Comparison of ENCODE assay signal across 13 mouse cellular contexts in the genomic region with DNA sequence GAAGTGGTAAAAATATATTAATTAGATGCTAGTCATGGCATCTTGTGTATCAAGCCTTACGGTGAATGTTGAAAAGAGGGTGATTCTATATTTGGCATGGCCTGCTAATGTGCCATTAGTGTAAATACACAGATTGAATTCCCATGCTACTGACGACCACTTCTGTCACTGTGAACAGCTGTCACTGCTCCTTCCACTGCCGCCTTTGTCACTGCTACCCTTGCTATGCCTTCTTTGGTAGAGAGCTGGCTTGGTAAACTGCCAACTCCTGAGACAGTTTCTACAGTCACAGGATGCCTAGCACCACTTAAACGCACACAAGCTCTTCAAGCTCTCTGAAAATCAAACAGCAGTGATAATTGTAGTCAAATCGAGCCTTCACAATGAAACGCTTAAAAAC.
DNase-seq lines count a peak whose midpoint lies in the region; ATAC-seq lines count a peak whose summit lies in the region.
"Had no signal": no experiment of that assay in that cellular context is flagged by ENCODE, and none has a peak within 500 bp of the region (broad histone marks: within the 10 kb centered on the region; RNA-seq: fewer than 3 reads in every experiment).

No protein-coding gene starts in this region.

- H3K27me3 ChIP-seq in heart, embryonic 12.5 days (replicated peaks), result no peaks in the 10 kb centered on the region
- H3K27me3 ChIP-seq in forebrain, embryonic 16.5 days (replicated peaks; ENCODE audit: control insufficient read depth, insufficient read depth, low read length), result peaks cover 3% of the 10 kb centered on the region; the same call in 1 of the 2 replicates

- no peaks in the 10 kb centered on the region for H3K9me3 ChIP-seq in heart, embryonic 12.5 days (replicated peaks)
- H3K9me3 ChIP-seq in forebrain, embryonic 16.5 days (ENCODE audit: control insufficient read depth, low read length), result no peaks in the 10 kb centered on the region

- intact Hi-C loops in heart, postnatal 25 days (cut with DNase I), result no loop called here

- H3K4me2 ChIP-seq in heart, embryonic 12.5 days, result no peak overlapping the region
- H3K4me2 ChIP-seq in forebrain, embryonic 16.5 days (ENCODE audit: low read length), result no peak overlapping the region

- DNase-seq in heart, postnatal 25 days (ENCODE audit: low spot score), result no peak
- peak; percentile 37 for DNase-seq in A20 (ENCODE audit: low read depth, low spot score)
- DNase-seq in lung, postnatal 14 days, result peak; percentile 8
- DNase-seq in thymus, postnatal 25 days, result no peak
- no peak for DNase-seq in cerebellum, adult 8-10 months
- DNase-seq in thymus, adult 18-20 months, result no peak
- DNase-seq: cerebellum, adult 9-11 months; thymus, postnatal 14 days had no signal

- H3K9ac ChIP-seq in heart, embryonic 12.5 days, result no peak overlapping the region
- H3K9ac ChIP-seq in forebrain, embryonic 16.5 days (replicated peaks; ENCODE audit: low read depth, low read length), result no peak overlapping the region

- 26% methylated on average over 6 of the region's 6 CpGs for WGBS in heart, embryonic 12.5 days
- WGBS in forebrain, embryonic 16.5 days, result 15% methylated on average over 6 of the region's 6 CpGs

- H3K36me3 ChIP-seq in heart, embryonic 12.5 days, result no peaks in the 10 kb centered on the region
- no peaks in the 10 kb centered on the region for H3K36me3 ChIP-seq in forebrain, embryonic 16.5 days (ENCODE audit: control insufficient read depth, insufficient read depth)

- peak; percentile 69; the same call in 1 of the 2 replicates for ATAC-seq in heart, embryonic 12.5 days (ENCODE audit: insufficient number of reproducible peaks, low FRiP score)
- ATAC-seq in forebrain, embryonic 16.5 days, result peak; percentile 95
- ATAC-seq: activated CD4-positive, CD25-positive, alpha-beta regulatory T cell, adult 4 months; intestine, embryonic 16.5 days had no signal

- peak overlapping the region; percentile 65 for H3K27ac ChIP-seq in heart, embryonic 12.5 days (ENCODE audit: poor library complexity, severe bottlenecking)
- no peak overlapping the region for H3K27ac ChIP-seq in forebrain, embryonic 16.5 days (ENCODE audit: low read length)
- H3K27ac ChIP-seq: left cerebral cortex, adult 2 months had no signal

- no peak overlapping the region for H3K4me3 ChIP-seq in heart, embryonic 12.5 days
- no peak overlapping the region for H3K4me3 ChIP-seq in forebrain, embryonic 16.5 days (replicated peaks; ENCODE audit: low read length)
- H3K4me3 ChIP-seq: left cerebral cortex, adult 2 months had no signal

- H3K4me1 ChIP-seq in heart, embryonic 12.5 days (replicated peaks), result peaks cover 14% of the 10 kb centered on the region; the same call in 1 of the 2 replicates
- H3K4me1 ChIP-seq in forebrain, embryonic 16.5 days (replicated peaks; ENCODE audit: control insufficient read depth, insufficient read depth, low read length), result peaks cover 7% of the 10 kb centered on the region

Comparison
In these comparisons a context has a peak if more than half of its experiments do, and no peak if none do; other contexts are left out.
1. DNase-seq: peak in A20 (single experiment) and lung, postnatal 14 days (single experiment); none in heart, postnatal 25 days (single experiment), thymus, postnatal 25 days (single experiment), cerebellum, adult 8-10 months (single experiment) and thymus, adult 18-20 months (0 of 2).